Mouse (Mus musculus) stomach, embryonic 16.5 days (tissue): ENCODE measurements around the gene Gm38431. TPM values are rescaled to one million over a fixed set of nuclear protein-coding genes. Genes with fewer than 3 reads are reported as not detected.

Experiments used
- ATAC-seq: fragments of 200-750 bp; cut with Nextera tagmentation; 2 replicates; pipeline ENCODE4 v1.8.0; 2017; ENCODE audit warnings: moderate number of reproducible peaks, moderate TSS enrichment; ENCODE audit not compliant: insufficient read depth, low FRiP score
- H3K27ac ChIP-seq: fragments of 300-500 bp; sonication (generic); 2 replicates; pipeline ENCODE4 v1.5.1; 2014; ENCODE audit warnings: low read length
- H3K27me3 ChIP-seq: fragments of 300-500 bp; sonication (generic); 2 replicates; pipeline ENCODE4 v1.6.1; 2014; ENCODE audit warnings: low read length, control low read depth, mixed read lengths; ENCODE audit not compliant: control insufficient read depth, insufficient read depth
- H3K36me3 ChIP-seq: fragments of 300-500 bp; sonication (generic); 2 replicates; pipeline ENCODE4 v1.6.1; 2014; ENCODE audit warnings: low read length; ENCODE audit not compliant: control insufficient read depth, insufficient read depth
- H3K4me1 ChIP-seq: fragments of 300-500 bp; sonication (generic); 2 replicates; pipeline ENCODE4 v1.6.1; 2014; ENCODE audit warnings: low read length, control low read depth, mixed read lengths; ENCODE audit not compliant: control insufficient read depth, insufficient read depth
- H3K4me2 ChIP-seq: fragments of 300-500 bp; sonication (generic); 2 replicates; pipeline ENCODE4 v1.6.1; 2014; ENCODE audit warnings: low read depth, low read length, mixed read lengths
- H3K4me3 ChIP-seq: fragments of 300-500 bp; sonication (generic); replicated peaks from 2 replicates; pipeline ENCODE4 v1.5.1; 2014; ENCODE audit warnings: mild to moderate bottlenecking, low read length
- H3K9ac ChIP-seq: fragments of 300-500 bp; sonication (generic); 2 replicates; pipeline ENCODE4 v1.6.1; 2014; ENCODE audit warnings: low read length
- H3K9me3 ChIP-seq: fragments of 300-500 bp; sonication (generic); replicated peaks from 2 replicates; pipeline ENCODE4 v1.6.1; 2016; ENCODE audit warnings: low read length, control low read depth; ENCODE audit not compliant: control insufficient read depth
- WGBS: fragments of 180-500 bp; shearing (Covaris S2); extraction: QIAGEN DNeasy Blood & Tissue Kit; methylation state at CpG from one replicate; pipeline ENCODE4 v1.1.7; 2014; 5-methylcytosine and 5-hydroxymethylcytosine counted together
- polyA plus RNA-seq: library from polyadenylated mRNA; unstranded; fragments of >200 nt; fragmentation: Nextera tagmentation; extraction: Ambion mirVana; gene quantifications from 2 replicates; pipeline ENCODE4 v1.2.1, GENCODE M21; 2015

The Gm38431 gene
- polyA plus RNA-seq, 1 experiment from 2014 or later = 1.2 TPM

GRCm38 (mm10) chr9:21114190-21114589 lies 22.4 kb upstream of the Gm38431 start:
- no peak overlapping the region for H3K4me2 ChIP-seq
- H3K4me3 ChIP-seq = no peak overlapping the region
- H3K36me3 ChIP-seq = no peaks in the 10 kb centered on the region
- no peak for ATAC-seq
- H3K9ac ChIP-seq = no peak overlapping the region
- no peaks in the 10 kb centered on the region for H3K9me3 ChIP-seq
- H3K4me1 ChIP-seq = no peaks in the 10 kb centered on the region
- 83% methylated on average over 7 of the region's 7 CpGs for WGBS
- no peaks in the 10 kb centered on the region for H3K27me3 ChIP-seq
- H3K27ac ChIP-seq = no peak overlapping the region

GRCm38 (mm10) chr9:21113751-21114150 lies 22.0 kb upstream of the Gm38431 start:
- no peaks in the 10 kb centered on the region for H3K27me3 ChIP-seq
- no peak overlapping the region for H3K27ac ChIP-seq
- no peaks in the 10 kb centered on the region for H3K4me1 ChIP-seq
- H3K4me2 ChIP-seq = no peak overlapping the region
- H3K9ac ChIP-seq = no peak overlapping the region
- H3K36me3 ChIP-seq = no peaks in the 10 kb centered on the region
- H3K9me3 ChIP-seq = no peaks in the 10 kb centered on the region
- no peak overlapping the region for H3K4me3 ChIP-seq
- ATAC-seq = no peak
- 80% methylated on average over 6 of the region's 6 CpGs for WGBS

- no peak overlapping the region for H3K4me3 ChIP-seq
- H3K9me3 ChIP-seq = no peaks in the 10 kb centered on the region
- H3K9ac ChIP-seq = no peak overlapping the region
- no peaks in the 10 kb centered on the region for H3K36me3 ChIP-seq
- no peak overlapping the region for H3K27ac ChIP-seq
- H3K27me3 ChIP-seq = no peaks in the 10 kb centered on the region
- H3K4me1 ChIP-seq = peaks cover 2% of the 10 kb centered on the region; the same call in 1 of the 2 replicates
- H3K4me2 ChIP-seq = no peak overlapping the region
- ATAC-seq = 0 out of 2 replicates have a peak, but pooled peaks have one; percentile 45
- WGBS = 45% methylated on average over 23 of the region's 23 CpGs
These were observed 15.9 kb upstream of the Gm38431 start for GRCm38 (mm10) chr9:21107607-21108237.

GRCm38 (mm10) chr9:21105760-21106564 lies 14.2 kb upstream of the Gm38431 start:
- H3K4me3 ChIP-seq = no peak overlapping the region
- no peak overlapping the region for H3K4me2 ChIP-seq
- no peaks in the 10 kb centered on the region for H3K36me3 ChIP-seq
- H3K27ac ChIP-seq = no peak overlapping the region
- no peak overlapping the region for H3K9ac ChIP-seq
- no peaks in the 10 kb centered on the region for H3K27me3 ChIP-seq
- 78% methylated on average over 5 of the region's 5 CpGs for WGBS
- no peaks in the 10 kb centered on the region for H3K9me3 ChIP-seq
- no peak for ATAC-seq
- H3K4me1 ChIP-seq = peaks cover 2% of the 10 kb centered on the region; the same call in 1 of the 2 replicates

GRCm38 (mm10) chr9:21104814-21105213 lies 13.0 kb upstream of the Gm38431 start:
- H3K36me3 ChIP-seq = no peaks in the 10 kb centered on the region
- H3K4me1 ChIP-seq = peaks cover 2% of the 10 kb centered on the region
- H3K27me3 ChIP-seq = no peaks in the 10 kb centered on the region
- H3K4me2 ChIP-seq = no peak overlapping the region
- H3K9ac ChIP-seq = no peak overlapping the region
- no peak overlapping the region for H3K4me3 ChIP-seq
- H3K27ac ChIP-seq = no peak overlapping the region
- H3K9me3 ChIP-seq = no peaks in the 10 kb centered on the region
- no peak for ATAC-seq
- 81% methylated on average over 6 of the region's 6 CpGs for WGBS

- Histone ChIP-seq H3K9me3 (no peaks in the 10 kb centered on the region), H3K27ac (no peak overlapping the region), H3K4me3 (no peak overlapping the region), H3K4me2 (no peak overlapping the region), H3K9ac (no peak overlapping the region), H3K4me1 (peaks cover 4% of the 10 kb centered on the region; the same call in 1 of the 2 replicates), H3K27me3 (no peaks in the 10 kb centered on the region), H3K36me3 (no peaks in the 10 kb centered on the region)
- WGBS = 81% methylated on average over 2 of the region's 2 CpGs
- no peak for ATAC-seq
These were observed 10.3 kb upstream of the Gm38431 start for GRCm38 (mm10) chr9:21102076-21102475.

- Histone ChIP-seq H3K27me3 (no peaks in the 10 kb centered on the region), H3K36me3 (no peaks in the 10 kb centered on the region), H3K9me3 (no peaks in the 10 kb centered on the region), H3K9ac (peak overlapping the region; percentile 29; the same call in 1 of the 2 replicates), H3K4me3 (no peak overlapping the region), H3K4me1 (peaks cover 4% of the 10 kb centered on the region; the same call in 1 of the 2 replicates), H3K27ac (no peak overlapping the region), H3K4me2 (no peak overlapping the region)
- ATAC-seq = no peak
- 38% methylated on average over 15 of the region's 15 CpGs for WGBS
These were observed 8.8 kb upstream of the Gm38431 start for GRCm38 (mm10) chr9:21100447-21101161.

GRCm38 (mm10) chr9:21097793-21098192 lies 6.0 kb upstream of the Gm38431 start:
- Histone ChIP-seq H3K27me3 (no peaks in the 10 kb centered on the region), H3K9ac (no peak overlapping the region), H3K4me2 (no peak overlapping the region), H3K27ac (no peak overlapping the region), H3K4me1 (peaks cover 4% of the 10 kb centered on the region; the same call in 1 of the 2 replicates), H3K4me3 (no peak overlapping the region), H3K9me3 (no peaks in the 10 kb centered on the region), H3K36me3 (no peaks in the 10 kb centered on the region)
- WGBS = 68% methylated on average over 8 of the region's 8 CpGs
- ATAC-seq = no peak

- Histone ChIP-seq H3K9me3 (no peaks in the 10 kb centered on the region), H3K4me1 (peaks cover 4% of the 10 kb centered on the region; the same call in 1 of the 2 replicates), H3K4me3 (no peak overlapping the region), H3K27ac (no peak overlapping the region), H3K27me3 (no peaks in the 10 kb centered on the region), H3K9ac (no peak overlapping the region; the same call in 1 of the 2 replicates), H3K4me2 (no peak overlapping the region), H3K36me3 (no peaks in the 10 kb centered on the region)
- WGBS = 95% methylated on average over 4 of the region's 4 CpGs
- no peak for ATAC-seq
These were observed 4.2 kb upstream of the Gm38431 start for GRCm38 (mm10) chr9:21095958-21096357.
